Mouse (Mus musculus) embryonic facial prominence, embryonic 14.5 days (tissue): Measurements from ENCODE around the gene Sept11. TPM values are rescaled to one million over a fixed set of nuclear protein-coding genes. Genes with fewer than 3 reads are reported as not detected.
A peak's percentile ranks its signal among the peaks of the same experiment; 100 is the strongest.

Experiments used
- ATAC-seq: fragments of 200-750 bp; cut with Nextera tagmentation; 2 replicates; pipeline ENCODE4 v1.8.0; 2017; ENCODE audit warnings: low read depth, moderate number of reproducible peaks, moderate TSS enrichment
- DNase-seq: peaks from one replicate; pipeline ENCODE4 v3.0.0-alpha.2; 2015; ENCODE audit warnings: low spot score
- H3K27ac ChIP-seq: fragments of 300-500 bp; sonication (generic); replicated peaks from 2 replicates; pipeline ENCODE4 v1.5.1; 2014; ENCODE audit warnings: low read depth, mild to moderate bottlenecking, low read length, moderate library complexity
- H3K27me3 ChIP-seq: fragments of 300-500 bp; sonication (generic); replicated peaks from 2 replicates; pipeline ENCODE4 v1.6.1; 2014; ENCODE audit warnings: low read length; ENCODE audit not compliant: control insufficient read depth, insufficient read depth
- H3K36me3 ChIP-seq: fragments of 300-500 bp; sonication (generic); 2 replicates; pipeline ENCODE4 v1.6.1; 2014; ENCODE audit warnings: low read length, mixed read lengths; ENCODE audit not compliant: control insufficient read depth, insufficient read depth
- H3K4me1 ChIP-seq: fragments of 300-500 bp; sonication (generic); 2 replicates; pipeline ENCODE4 v1.6.1; 2014; ENCODE audit warnings: antibody characterized with exemption, low read length; ENCODE audit not compliant: control insufficient read depth, insufficient read depth
- H3K4me2 ChIP-seq: fragments of 300-500 bp; sonication (generic); 2 replicates; pipeline ENCODE4 v1.6.1; 2014; ENCODE audit warnings: low read depth, mild to moderate bottlenecking, low read length, moderate library complexity, mixed read lengths
- H3K4me3 ChIP-seq: fragments of 300-500 bp; sonication (generic); 2 replicates; pipeline ENCODE4 v1.5.1; 2014; ENCODE audit warnings: low read depth, mild to moderate bottlenecking, low read length
- H3K9ac ChIP-seq: fragments of 300-500 bp; sonication (generic); 2 replicates; pipeline ENCODE4 v1.6.1; 2014; ENCODE audit warnings: low read depth, mild to moderate bottlenecking, low read length, moderate library complexity, mixed read lengths
- H3K9me3 ChIP-seq: fragments of 300-500 bp; sonication (generic); 2 replicates; pipeline ENCODE4 v1.6.1; 2016; ENCODE audit warnings: low read length; ENCODE audit not compliant: control insufficient read depth
- WGBS: fragments of 180-500 bp; shearing (Covaris S2); extraction: QIAGEN DNeasy Blood & Tissue Kit; methylation state at CpG from one replicate; pipeline ENCODE4 v1.1.7; 2014; 5-methylcytosine and 5-hydroxymethylcytosine counted together
- polyA plus RNA-seq: library from polyadenylated mRNA; unstranded; fragments of >200 nt; fragmentation: Nextera tagmentation; extraction: Ambion mirVana; gene quantifications from 2 replicates; pipeline ENCODE4 v1.2.1, GENCODE M21; 2014

The Sept11 gene
- polyA plus RNA-seq, 1 experiment from 2014 or later, result 187 TPM

GRCm38 (mm10) chr5:93207006-93207348 lies 113.7 kb downstream of the Sept11 start:
- Histone ChIP-seq H3K27me3 (no peaks in the 10 kb centered on the region), H3K9me3 (no peaks in the 10 kb centered on the region), H3K4me3 (peak overlapping the region; percentile 88), H3K36me3 (peaks cover 2% of the 10 kb centered on the region; the same call in 1 of the 2 replicates), H3K27ac (peak overlapping the region; percentile 94), H3K9ac (peak overlapping the region; percentile 96), H3K4me1 (peaks cover 17% of the 10 kb centered on the region), H3K4me2 (peak overlapping the region; percentile 52)
- ATAC-seq (peak; percentile 24), DNase-seq (peak; percentile 85)
- 2% methylated on average over 6 of the region's 6 CpGs for WGBS

GRCm38 (mm10) chr5:93207555-93207954 lies 114.3 kb downstream of the Sept11 start:
- Histone ChIP-seq H3K27ac (peak overlapping the region; percentile 94), H3K4me1 (peaks cover 17% of the 10 kb centered on the region), H3K4me2 (peak overlapping the region; percentile 52), H3K36me3 (no peaks in the 10 kb centered on the region), H3K9me3 (no peaks in the 10 kb centered on the region), H3K27me3 (no peaks in the 10 kb centered on the region), H3K9ac (no peak overlapping the region), H3K4me3 (no peak overlapping the region)
- 43% methylated on average over 1 of the region's 1 CpGs for WGBS
- ATAC-seq, result no peak
- DNase-seq, result no peak

GRCm38 (mm10) chr5:93218375-93218774 lies 125.1 kb downstream of the Sept11 start:
- 87% methylated on average over 3 of the region's 3 CpGs for WGBS
- Histone ChIP-seq H3K4me2 (no peak overlapping the region), H3K9me3 (no peaks in the 10 kb centered on the region), H3K4me1 (no peaks in the 10 kb centered on the region), H3K27me3 (no peaks in the 10 kb centered on the region), H3K4me3 (no peak overlapping the region), H3K27ac (no peak overlapping the region), H3K36me3 (no peaks in the 10 kb centered on the region), H3K9ac (no peak overlapping the region)
- ATAC-seq (no peak), DNase-seq (no peak)

GRCm38 (mm10) chr5:93221661-93222060 lies 128.4 kb downstream of the Sept11 start:
- H3K27me3 ChIP-seq, result no peaks in the 10 kb centered on the region
- no peaks in the 10 kb centered on the region for H3K9me3 ChIP-seq
- no peak overlapping the region for H3K4me3 ChIP-seq
- no peak overlapping the region for H3K27ac ChIP-seq
- H3K4me1 ChIP-seq, result no peaks in the 10 kb centered on the region; the same call in 1 of the 2 replicates
- ATAC-seq, result peak; percentile 62; the same call in 1 of the 2 replicates
- no peak overlapping the region for H3K4me2 ChIP-seq
- H3K9ac ChIP-seq, result no peak overlapping the region
- peak; percentile 77 for DNase-seq
- H3K36me3 ChIP-seq, result no peaks in the 10 kb centered on the region
- WGBS, result 43% methylated on average over 3 of the region's 3 CpGs

GRCm38 (mm10) chr5:93224549-93224948 lies 131.3 kb downstream of the Sept11 start:
- DNase-seq (no peak), ATAC-seq (no peak)
- 74% methylated on average over 2 of the region's 2 CpGs for WGBS
- H3K9me3 ChIP-seq, result no peaks in the 10 kb centered on the region
- H3K4me3 ChIP-seq, result no peak overlapping the region
- H3K27ac ChIP-seq, result no peak overlapping the region
- no peaks in the 10 kb centered on the region; the same call in 1 of the 2 replicates for H3K4me1 ChIP-seq
- H3K9ac ChIP-seq, result no peak overlapping the region
- no peak overlapping the region for H3K4me2 ChIP-seq
- no peaks in the 10 kb centered on the region for H3K36me3 ChIP-seq
- no peaks in the 10 kb centered on the region for H3K27me3 ChIP-seq

Other genes with a start within 250 kb of the Sept11 start
- gene Sowahb, start 48.4 kb upstream of the Sept11 start, polyA plus RNA-seq, result 0.50 and 0.76 TPM in 2 replicates
- 121 and 126 TPM in 2 replicates for gene Ccni, start 113.1 kb downstream of the Sept11 start, polyA plus RNA-seq
- gene 2010109A12Rik, start 113.1 kb downstream of the Sept11 start, polyA plus RNA-seq, result 1.5 and 1.9 TPM in 2 replicates
- 54.2 and 55.7 TPM in 2 replicates for gene Ccng2, start 173.8 kb downstream of the Sept11 start, polyA plus RNA-seq